Mouse (Mus musculus) inflammation-experienced regulatory T-cells, adult 6 months (primary cell): Measurements from ENCODE around the gene Rpl3l. TPM values are rescaled to one million over a fixed set of nuclear protein-coding genes. Genes with fewer than 3 reads are reported as not detected.

Experiments used
- ATAC-seq: one replicate; pipeline ENCODE4 v1.8.0; 2017
- polyA plus RNA-seq, 3 experiments: library from polyadenylated mRNA; unstranded; fragments of 100-300 nt; shearing (Covaris generic); gene quantifications; one replicate each; pipeline ENCODE4 v1.2.1; 2017

Gene Rpl3l
- polyA plus RNA-seq, 3 experiments from 2014 or later = not detected

GRCm38 (mm10) chr17:24743896-24744295 is 16.3 kb downstream of the Rpl3l start:
- no peak for ATAC-seq

- no peak for ATAC-seq
Observed at GRCm38 (mm10) chr17:24744381-24744780, 16.8 kb downstream of the Rpl3l start.

DNA sequence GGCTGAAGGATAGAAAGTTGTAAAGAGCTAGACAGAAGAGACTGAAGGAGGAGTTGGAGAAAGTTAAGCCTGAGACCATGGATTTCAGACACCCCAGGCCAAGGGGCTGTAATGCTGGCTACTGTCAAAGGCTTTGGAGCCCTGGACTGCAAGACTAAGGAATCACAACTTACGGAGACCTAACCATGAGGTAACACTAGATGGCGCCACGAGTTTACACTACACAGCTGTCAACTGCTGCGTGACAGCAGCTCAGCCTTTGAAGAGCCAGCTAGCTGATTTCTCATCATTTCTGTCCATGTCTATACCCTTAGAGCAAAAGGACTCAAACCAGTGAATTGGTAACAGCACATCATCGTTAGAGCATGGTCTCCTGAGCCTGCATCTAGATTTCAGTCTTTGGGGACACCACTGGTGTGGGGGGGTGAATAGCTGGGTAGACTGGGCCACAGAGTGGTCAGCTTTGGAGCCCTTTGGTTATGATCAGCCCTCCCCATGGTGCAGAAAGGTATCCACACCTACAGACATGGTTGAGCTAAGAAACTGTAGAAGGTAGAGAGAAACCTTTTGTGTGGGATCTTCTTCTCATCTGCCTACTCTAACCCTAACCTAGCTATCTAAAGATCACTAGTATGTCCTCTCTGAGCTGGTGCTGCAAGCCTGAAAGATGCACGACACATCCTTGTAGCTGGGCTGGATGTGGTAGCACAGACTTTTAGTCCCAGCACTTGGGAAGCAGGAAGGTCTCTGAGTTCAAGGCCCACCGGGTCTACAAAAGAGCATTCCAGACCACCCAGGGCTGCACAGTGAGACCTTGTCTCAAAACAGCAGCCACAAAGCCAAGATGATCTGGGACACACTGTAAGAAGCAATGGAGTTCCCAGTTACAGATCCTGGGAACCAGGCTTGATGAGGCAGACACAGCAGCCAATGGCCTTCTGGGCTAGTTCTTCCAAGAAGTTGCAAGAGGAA is 18.2 kb downstream of the Rpl3l start:
- peak; percentile 80 for ATAC-seq

- no peak for ATAC-seq
Observed at GRCm38 (mm10) chr17:24746986-24747385, 19.4 kb downstream of the Rpl3l start.

GRCm38 (mm10) chr17:24751528-24751927 is 23.9 kb downstream of the Rpl3l start:
- ATAC-seq = no peak

DNA sequence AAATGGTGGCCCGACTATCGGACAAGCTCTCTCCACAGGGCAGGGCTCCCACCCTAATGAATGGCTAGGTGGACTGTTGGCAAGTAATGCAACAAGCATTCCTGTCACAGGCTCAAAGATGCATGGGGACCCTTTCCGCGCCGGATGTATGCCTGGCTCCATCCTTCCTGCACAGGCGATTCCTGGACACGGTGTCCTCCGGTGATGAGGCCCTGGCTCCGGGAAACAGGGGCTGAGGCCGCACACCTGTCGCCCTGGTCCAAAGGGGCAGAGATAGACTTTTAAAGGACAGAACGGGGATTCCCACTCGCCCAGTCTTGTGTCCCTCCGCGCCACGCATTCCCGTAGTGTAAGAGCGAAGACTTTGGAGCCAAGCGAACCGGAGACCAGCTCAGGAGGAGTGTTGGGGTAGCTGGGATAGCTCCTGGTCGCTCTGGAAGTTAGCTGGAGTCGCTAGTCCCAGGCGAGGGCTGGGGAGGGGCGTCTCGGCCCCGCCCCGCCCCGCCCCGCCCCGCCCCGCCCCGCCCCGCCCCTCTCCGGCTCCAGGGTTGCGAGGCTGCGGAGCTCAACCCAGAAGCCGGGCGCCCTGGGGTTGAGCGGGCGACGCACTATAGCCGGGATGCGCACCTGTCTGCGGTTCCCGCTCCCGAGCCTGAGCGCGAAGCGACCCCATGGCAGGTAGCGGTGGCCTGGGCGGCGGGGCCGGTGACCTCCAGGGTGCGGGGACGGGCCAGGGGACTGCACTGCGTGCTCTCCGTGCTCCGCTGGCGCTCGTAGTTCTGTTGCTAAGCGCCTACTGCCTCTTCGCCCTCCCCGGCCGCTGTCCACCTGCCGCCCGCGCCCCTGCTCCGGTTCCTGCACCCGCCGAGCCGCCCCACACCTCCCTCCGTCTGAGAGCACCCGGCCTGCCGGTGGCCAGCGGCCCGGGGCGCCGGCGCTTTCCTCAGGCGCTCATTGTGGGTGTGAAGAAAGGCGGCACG is 25.1 kb downstream of the Rpl3l start, which contains the start of gene Hs3st6:
Gene Hs3st6 (plus strand): TSS at position 574 of the 980 bp plus-strand sequence.
- no peak for ATAC-seq

DNA sequence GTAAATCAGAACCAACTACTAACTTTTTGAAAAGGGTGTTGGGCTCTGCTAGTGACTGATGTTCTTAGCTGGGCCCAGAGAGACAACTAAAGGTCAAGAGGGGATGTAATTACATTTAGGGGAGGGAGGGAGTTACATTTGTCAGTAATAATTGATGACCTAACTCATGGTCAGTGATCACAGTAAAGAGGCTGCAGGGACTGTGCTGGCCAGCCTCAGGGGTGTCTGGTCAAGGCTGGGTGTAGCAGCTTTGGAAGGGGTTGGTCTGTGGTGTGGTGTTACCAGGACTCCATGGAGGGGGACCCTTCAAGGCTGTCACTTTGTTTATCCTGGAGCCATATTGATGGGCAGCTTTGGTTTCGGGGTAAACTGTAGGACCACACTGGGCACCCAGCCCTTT is 29.8 kb downstream of the Rpl3l start:
- no peak for ATAC-seq

- ATAC-seq = no peak
Observed at GRCm38 (mm10) chr17:24761121-24761520, 33.5 kb downstream of the Rpl3l start.

- ATAC-seq = no peak
Observed at GRCm38 (mm10) chr17:24765016-24765905, 37.6 kb downstream of the Rpl3l start.

- ATAC-seq = no peak
Observed at GRCm38 (mm10) chr17:24766266-24766875, 38.8 kb downstream of the Rpl3l start.

DNA sequence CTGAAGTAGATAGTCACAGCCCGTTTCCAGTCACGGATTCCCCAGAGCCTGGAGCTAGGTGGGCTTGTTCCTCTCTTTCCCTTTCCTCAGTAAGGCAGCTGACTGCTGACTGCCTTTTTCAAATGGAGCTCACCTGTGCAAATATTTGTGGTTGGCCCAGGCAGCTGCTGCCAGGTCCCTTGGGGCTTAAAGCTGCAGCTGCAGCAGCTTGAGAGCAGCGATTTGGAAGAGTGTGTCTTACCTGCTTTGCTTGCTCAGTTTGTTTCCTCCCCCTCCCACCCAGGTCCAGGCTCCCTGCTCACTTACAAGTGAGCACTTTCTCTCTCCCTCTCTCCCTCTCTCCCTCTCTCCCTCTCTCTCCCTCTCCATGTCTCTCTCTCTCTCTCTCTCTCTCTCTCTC is 41.5 kb downstream of the Rpl3l start:
- ATAC-seq = no peak

GRCm38 (mm10) chr17:24773241-24773640 is 45.6 kb downstream of the Rpl3l start:
- no peak for ATAC-seq

GRCm38 (mm10) chr17:24775173-24775572 is 47.6 kb downstream of the Rpl3l start:
- no peak for ATAC-seq

- ATAC-seq = no peak
Observed at GRCm38 (mm10) chr17:24777073-24777472, 49.5 kb downstream of the Rpl3l start.

GRCm38 (mm10) chr17:24780821-24781220 is 53.2 kb downstream of the Rpl3l start:
- no peak for ATAC-seq

Other genes starting within 250 kb of the Rpl3l start
- 10 to 100 TPM; 14.0 to 14.9 (median 14.5) TPM for gene Mlst8, start 248.7 kb upstream of the Rpl3l start, polyA plus RNA-seq
- gene Caskin1, start 239.2 kb upstream of the Rpl3l start, polyA plus RNA-seq = under 1 TPM in 2 of 3 experiments, not detected in 1; 0.16 to 0.23 TPM
- 10 to 100 TPM; 45.5 to 54.2 (median 53.7) TPM for gene Traf7, start 199.9 kb upstream of the Rpl3l start, polyA plus RNA-seq
- 1 to 10 TPM; 1.1 to 6.5 (median 2.0) TPM for gene Rab26, start 193.6 kb upstream of the Rpl3l start, polyA plus RNA-seq
- 10 to 100 TPM in 2 of 3 experiments, 1 to 10 TPM in 1; 9.9 to 32.6 (median 22.6) TPM for gene Pkd1, start 178.0 kb upstream of the Rpl3l start, polyA plus RNA-seq
- gene Tsc2, start 95.2 kb upstream of the Rpl3l start, polyA plus RNA-seq = 10 to 100 TPM; 17.0 to 17.7 (median 17.1) TPM
- gene Nthl1, start 95.1 kb upstream of the Rpl3l start, polyA plus RNA-seq = 1 to 10 TPM; 2.0 to 4.8 (median 2.8) TPM
- gene Slc9a3r2, start 77.5 kb upstream of the Rpl3l start, polyA plus RNA-seq = not detected
- not detected for gene Npw, start 69.4 kb upstream of the Rpl3l start, polyA plus RNA-seq
- 1 to 10 TPM; 4.1 to 5.8 (median 5.4) TPM for gene Zfp598, start 58.1 kb upstream of the Rpl3l start, polyA plus RNA-seq
- 1 to 10 TPM in 2 of 3 experiments, under 1 TPM in 1; 0.51 to 5.4 (median 1.7) TPM for gene Syngr3, start 37.9 kb upstream of the Rpl3l start, polyA plus RNA-seq
- 10 to 100 TPM; 10.2 to 18.4 (median 13.1) TPM for gene Gfer, start 31.7 kb upstream of the Rpl3l start, polyA plus RNA-seq
- gene Noxo1, start 31.6 kb upstream of the Rpl3l start, polyA plus RNA-seq = 1 to 10 TPM; 1.8 to 3.5 (median 2.7) TPM
- 10 to 100 TPM; 29.5 to 55.4 (median 32.2) TPM for gene Tbl3, start 20.2 kb upstream of the Rpl3l start, polyA plus RNA-seq
- not detected for gene Rnf151, start 9.8 kb upstream of the Rpl3l start, polyA plus RNA-seq
- 100 to 1,000 TPM; 452 to 883 (median 453) TPM for gene Rps2, start 9.7 kb upstream of the Rpl3l start, polyA plus RNA-seq
- 100 to 1,000 TPM; 234 to 249 (median 238) TPM for gene Ndufb10, start 3.3 kb upstream of the Rpl3l start, polyA plus RNA-seq
- 10 to 100 TPM; 27.2 to 34.4 (median 28.6) TPM for gene Msrb1, start 8.8 kb downstream of the Rpl3l start, polyA plus RNA-seq
- gene Hs3st6, start 25.2 kb downstream of the Rpl3l start, polyA plus RNA-seq = not detected
- gene Meiob, start 76.5 kb downstream of the Rpl3l start, polyA plus RNA-seq = not detected
- 10 to 100 TPM; 24.3 to 30.5 (median 25.2) TPM for gene Hagh, start 112.3 kb downstream of the Rpl3l start, polyA plus RNA-seq
- 1 to 10 TPM; 1.4 to 2.3 (median 2.0) TPM for gene Fahd1, start 122.5 kb downstream of the Rpl3l start, polyA plus RNA-seq
- gene Igfals, start 138.2 kb downstream of the Rpl3l start, polyA plus RNA-seq = not detected
- 100 to 1,000 TPM in 1 of 3 experiments, 10 to 100 TPM in 2; 75.5 to 104 (median 88.6) TPM for gene Nubp2, start 158.5 kb downstream of the Rpl3l start, polyA plus RNA-seq
- gene Spsb3, start 158.8 kb downstream of the Rpl3l start, polyA plus RNA-seq = 10 to 100 TPM; 48.5 to 53.2 (median 49.1) TPM
- 10 to 100 TPM; 16.4 to 26.2 (median 26.1) TPM for gene Eme2, start 167.3 kb downstream of the Rpl3l start, polyA plus RNA-seq
- 10 to 100 TPM; 68.7 to 85.6 (median 71.2) TPM for gene Mrps34, start 167.3 kb downstream of the Rpl3l start, polyA plus RNA-seq
- 10 to 100 TPM; 39.8 to 50.7 (median 45.7) TPM for gene Nme3, start 168.7 kb downstream of the Rpl3l start, polyA plus RNA-seq
- 10 to 100 TPM; 22.0 to 47.5 (median 34.9) TPM for gene Mapk8ip3, start 209.2 kb downstream of the Rpl3l start, polyA plus RNA-seq
- 10 to 100 TPM; 25.3 to 48.1 (median 32.1) TPM for gene Jpt2, start 232.9 kb downstream of the Rpl3l start, polyA plus RNA-seq